Mouse (Mus musculus): ENCODE measurements around the gene Dpp10. TPM values are rescaled to one million over a fixed set of nuclear protein-coding genes. Genes with fewer than 3 reads are reported as not detected.

The Dpp10 gene
- polyA plus RNA-seq, 1 experiment: 0.03 TPM

- 65% methylated on average over 4 of the region's 4 CpGs for WGBS
- DNase-seq: no peak
- H3K27ac ChIP-seq (ENCODE audit: insufficient read depth, low read depth, low read length): no peak overlapping the region
- no peak for TF ChIP-seq POLR2A (IDR thresholded peaks at IDR 0.05; ENCODE audit: low read depth, low read length)
- H3K27me3 ChIP-seq (replicated peaks; ENCODE audit: control insufficient read depth, insufficient read depth, low read length): no peaks in the 10 kb centered on the region
- H3K4me1 ChIP-seq (ENCODE audit: control insufficient read depth, insufficient read depth, low read length): no peaks in the 10 kb centered on the region
- H3K36me3 ChIP-seq (ENCODE audit: control insufficient read depth, insufficient read depth, low read length): no peaks in the 10 kb centered on the region
- H3K4me3 ChIP-seq (ENCODE audit: insufficient read depth, low read depth, low read length): no peak overlapping the region
These were observed 99.2 kb downstream of the Dpp10 start for GRCm38 (mm10) chr1:123946149-123946548.

GRCm38 (mm10) chr1:123940826-123941225, 104.5 kb downstream of the Dpp10 start:
- no peak overlapping the region for H3K4me3 ChIP-seq (ENCODE audit: insufficient read depth, low read depth, low read length)
- no peaks in the 10 kb centered on the region for H3K4me1 ChIP-seq (ENCODE audit: control insufficient read depth, insufficient read depth, low read length)
- H3K27me3 ChIP-seq (replicated peaks; ENCODE audit: control insufficient read depth, insufficient read depth, low read length): no peaks in the 10 kb centered on the region
- H3K36me3 ChIP-seq (ENCODE audit: control insufficient read depth, insufficient read depth, low read length): no peaks in the 10 kb centered on the region
- WGBS: 89% methylated on average over 1 of the region's 1 CpGs
- H3K27ac ChIP-seq (ENCODE audit: insufficient read depth, low read depth, low read length): no peak overlapping the region
- TF ChIP-seq CTCF (conservative IDR thresholded peaks at IDR 0.05; ENCODE audit: insufficient read depth, insufficient read length, low read depth, low read length) (no peak), POLR2A (IDR thresholded peaks at IDR 0.05; ENCODE audit: low read depth, low read length) (no peak)
- no peak for DNase-seq

- H3K36me3 ChIP-seq (ENCODE audit: control insufficient read depth, insufficient read depth, low read length): no peaks in the 10 kb centered on the region
- H3K4me1 ChIP-seq (ENCODE audit: control insufficient read depth, insufficient read depth, low read length): no peaks in the 10 kb centered on the region
- no peak overlapping the region for H3K4me3 ChIP-seq (ENCODE audit: insufficient read depth, low read depth, low read length)
- peak; percentile 21 for DNase-seq
- no peak for TF ChIP-seq CTCF (conservative IDR thresholded peaks at IDR 0.05; ENCODE audit: insufficient read depth, insufficient read length, low read depth, low read length)
- TF ChIP-seq POLR2A (IDR thresholded peaks at IDR 0.05; ENCODE audit: low read depth, low read length): no peak
- H3K27ac ChIP-seq (ENCODE audit: insufficient read depth, low read depth, low read length): no peak overlapping the region
- no peaks in the 10 kb centered on the region for H3K27me3 ChIP-seq (replicated peaks; ENCODE audit: control insufficient read depth, insufficient read depth, low read length)
- WGBS: 32% methylated on average over 7 of the region's 7 CpGs
These were observed 111.3 kb downstream of the Dpp10 start for GRCm38 (mm10) chr1:123933812-123934727.

GRCm38 (mm10) chr1:123928003-123928370, 117.4 kb downstream of the Dpp10 start:
- Histone ChIP-seq H3K27me3 (replicated peaks; ENCODE audit: control insufficient read depth, insufficient read depth, low read length) (no peaks in the 10 kb centered on the region), H3K36me3 (ENCODE audit: control insufficient read depth, insufficient read depth, low read length) (no peaks in the 10 kb centered on the region), H3K27ac (ENCODE audit: insufficient read depth, low read depth, low read length) (no peak overlapping the region), H3K4me3 (ENCODE audit: insufficient read depth, low read depth, low read length) (no peak overlapping the region), H3K4me1 (ENCODE audit: control insufficient read depth, insufficient read depth, low read length) (no peaks in the 10 kb centered on the region)
- DNase-seq: no peak
- TF ChIP-seq POLR2A (IDR thresholded peaks at IDR 0.05; ENCODE audit: low read depth, low read length) (no peak), CTCF (conservative IDR thresholded peaks at IDR 0.05; ENCODE audit: insufficient read depth, insufficient read length, low read depth, low read length) (no peak)
- 78% methylated on average over 3 of the region's 3 CpGs for WGBS

- H3K36me3 ChIP-seq (ENCODE audit: control insufficient read depth, insufficient read depth, low read length): no peaks in the 10 kb centered on the region
- no peak overlapping the region for H3K27ac ChIP-seq (ENCODE audit: insufficient read depth, low read depth, low read length)
- no peaks in the 10 kb centered on the region for H3K4me1 ChIP-seq (ENCODE audit: control insufficient read depth, insufficient read depth, low read length)
- DNase-seq: no peak
- TF ChIP-seq POLR2A (IDR thresholded peaks at IDR 0.05; ENCODE audit: low read depth, low read length) (no peak), CTCF (conservative IDR thresholded peaks at IDR 0.05; ENCODE audit: insufficient read depth, insufficient read length, low read depth, low read length) (no peak)
- H3K4me3 ChIP-seq (ENCODE audit: insufficient read depth, low read depth, low read length): no peak overlapping the region
- no peaks in the 10 kb centered on the region for H3K27me3 ChIP-seq (replicated peaks; ENCODE audit: control insufficient read depth, insufficient read depth, low read length)
These were observed 117.9 kb downstream of the Dpp10 start for GRCm38 (mm10) chr1:123927278-123928002.

GRCm38 (mm10) chr1:123924905-123925304, 120.5 kb downstream of the Dpp10 start:
- Histone ChIP-seq H3K4me1 (ENCODE audit: control insufficient read depth, insufficient read depth, low read length) (no peaks in the 10 kb centered on the region), H3K4me3 (ENCODE audit: insufficient read depth, low read depth, low read length) (no peak overlapping the region), H3K27me3 (replicated peaks; ENCODE audit: control insufficient read depth, insufficient read depth, low read length) (no peaks in the 10 kb centered on the region), H3K36me3 (ENCODE audit: control insufficient read depth, insufficient read depth, low read length) (no peaks in the 10 kb centered on the region), H3K27ac (ENCODE audit: insufficient read depth, low read depth, low read length) (no peak overlapping the region)
- TF ChIP-seq POLR2A (IDR thresholded peaks at IDR 0.05; ENCODE audit: low read depth, low read length) (no peak), CTCF (conservative IDR thresholded peaks at IDR 0.05; ENCODE audit: insufficient read depth, insufficient read length, low read depth, low read length) (no peak)
- 85% methylated on average over 1 of the region's 1 CpGs for WGBS
- DNase-seq: no peak

GRCm38 (mm10) chr1:123923907-123924306, 121.5 kb downstream of the Dpp10 start:
- TF ChIP-seq POLR2A (IDR thresholded peaks at IDR 0.05; ENCODE audit: low read depth, low read length) (no peak), CTCF (conservative IDR thresholded peaks at IDR 0.05; ENCODE audit: insufficient read depth, insufficient read length, low read depth, low read length) (no peak)
- 94% methylated on average over 2 of the region's 2 CpGs for WGBS
- Histone ChIP-seq H3K27me3 (replicated peaks; ENCODE audit: control insufficient read depth, insufficient read depth, low read length) (no peaks in the 10 kb centered on the region), H3K36me3 (ENCODE audit: control insufficient read depth, insufficient read depth, low read length) (no peaks in the 10 kb centered on the region), H3K4me1 (ENCODE audit: control insufficient read depth, insufficient read depth, low read length) (no peaks in the 10 kb centered on the region), H3K27ac (ENCODE audit: insufficient read depth, low read depth, low read length) (no peak overlapping the region), H3K4me3 (ENCODE audit: insufficient read depth, low read depth, low read length) (no peak overlapping the region)
- no peak for DNase-seq

Measured in kidney, adult 2 months (tissue).